Mouse (Mus musculus): Measurements from ENCODE around the gene Zbtb12.

- 0 out of 2 replicates have a peak, but pooled peaks have one; percentile 27 for TF ChIP-seq CTCF (IDR thresholded peaks at IDR 0.05; ENCODE audit: borderline replicate concordance, control insufficient read depth, extremely low read depth, insufficient read depth, low read length, poor library complexity)
- peak; percentile 55 for TF ChIP-seq POLR2A (IDR thresholded peaks at IDR 0.05; ENCODE audit: control insufficient read depth, extremely low read depth, insufficient read depth, low read length, poor library complexity)
These were observed 14.9 kb downstream of the Zbtb12 start for GRCm38 (mm10) chr17:34894074-34894597.
